Mouse (Mus musculus) midbrain, embryonic 12.5 days (tissue): ENCODE results near the gene Mta1. TPM values are rescaled to one million over a fixed set of nuclear protein-coding genes. Genes with fewer than 3 reads are reported as not detected.

Experiments used
- ATAC-seq: fragments of 200-750 bp; cut with Nextera tagmentation; 2 replicates; pipeline ENCODE4 v1.8.0; 2017; ENCODE audit warnings: low read depth, moderate TSS enrichment, moderate library complexity; ENCODE audit not compliant: low FRiP score
- H3K27ac ChIP-seq: fragments of 300-500 bp; sonication (generic); replicated peaks from 2 replicates; pipeline ENCODE4 v1.5.1; 2016; ENCODE audit warnings: mild to moderate bottlenecking
- H3K27me3 ChIP-seq: fragments of 300-500 bp; sonication (generic); 2 replicates; pipeline ENCODE4 v1.6.1; 2016; ENCODE audit warnings: mild to moderate bottlenecking
- H3K36me3 ChIP-seq: fragments of 300-500 bp; sonication (generic); 2 replicates; pipeline ENCODE4 v1.6.1; 2016
- H3K4me1 ChIP-seq: fragments of 300-500 bp; sonication (generic); 2 replicates; pipeline ENCODE4 v1.6.1; 2016
- H3K4me2 ChIP-seq: fragments of 300-500 bp; sonication (generic); replicated peaks from 2 replicates; pipeline ENCODE4 v1.6.1; 2016; ENCODE audit warnings: mild to moderate bottlenecking, moderate library complexity
- H3K4me3 ChIP-seq: fragments of 300-500 bp; sonication (generic); 2 replicates; pipeline ENCODE4 v1.5.1; 2016; ENCODE audit warnings: mild to moderate bottlenecking
- H3K9ac ChIP-seq: fragments of 300-500 bp; sonication (generic); replicated peaks from 2 replicates; pipeline ENCODE4 v1.6.1; 2016; ENCODE audit warnings: mild to moderate bottlenecking, moderate library complexity
- H3K9me3 ChIP-seq: fragments of 300-500 bp; sonication (generic); 2 replicates; pipeline ENCODE4 v1.6.1; 2016; ENCODE audit warnings: mild to moderate bottlenecking
- WGBS: fragments of 180-500 bp; shearing (Covaris S2); methylation state at CpG from one replicate; pipeline ENCODE4 v1.1.7; 2016; 5-methylcytosine and 5-hydroxymethylcytosine counted together
- microRNA-seq: library from miRNA; unstranded; fragments of <30 nt; microRNA quantifications from one replicate; pipeline ENCODE4, GENCODE M21; 2017
- polyA plus RNA-seq: library from polyadenylated mRNA; unstranded; fragments of >200 nt; fragmentation: Nextera tagmentation; extraction: Ambion mirVana; gene quantifications from 2 replicates; pipeline ENCODE4 v1.2.1, GENCODE M21; 2016

Gene Mta1
- polyA plus RNA-seq, 1 experiment from 2014 or later = 20.4 TPM

DNA sequence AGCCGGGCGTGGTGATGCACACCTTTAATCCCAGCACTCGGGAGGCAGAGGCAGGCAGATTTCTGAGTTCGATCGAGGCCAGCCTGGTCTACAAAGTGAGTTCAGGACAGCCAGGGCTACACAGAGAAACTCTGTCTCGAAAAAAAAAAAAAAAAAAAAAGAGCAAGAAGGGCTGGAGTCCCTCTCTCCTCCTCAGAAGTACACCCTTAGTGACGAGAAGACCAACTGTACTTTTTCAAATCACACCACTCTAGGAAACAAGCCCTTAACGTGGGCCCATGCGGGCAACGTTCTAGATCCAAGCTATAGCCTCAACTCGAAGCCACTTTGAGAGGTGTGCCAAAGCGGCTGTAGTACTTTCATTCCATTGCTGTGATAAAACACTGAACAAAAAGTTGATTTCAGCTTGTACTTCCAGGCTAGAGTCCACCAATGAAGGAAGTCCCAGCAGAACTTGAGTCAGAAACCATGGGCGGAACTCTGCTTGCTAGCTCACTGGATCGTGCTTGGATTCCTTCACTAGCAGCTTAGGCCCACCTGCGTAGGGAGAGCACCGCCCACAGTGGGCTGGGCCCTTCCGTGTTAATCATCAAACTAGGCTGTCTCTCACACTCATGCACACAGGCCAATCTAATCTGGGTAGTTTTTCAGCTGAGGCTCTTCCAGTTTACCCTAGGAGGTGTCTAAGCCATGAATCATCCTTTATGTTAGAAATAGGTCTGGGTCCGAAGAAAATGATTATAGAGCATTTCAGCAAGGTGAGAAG lies 79.1 kb downstream of the Mta1 start:
- Histone ChIP-seq H3K9me3 (no peaks in the 10 kb centered on the region), H3K9ac (no peak overlapping the region), H3K4me3 (no peak overlapping the region), H3K4me1 (no peaks in the 10 kb centered on the region), H3K36me3 (no peaks in the 10 kb centered on the region), H3K4me2 (no peak overlapping the region), H3K27ac (no peak overlapping the region), H3K27me3 (no peaks in the 10 kb centered on the region)
- no peak for ATAC-seq
- 92% methylated on average over 18 of the region's 18 CpGs for WGBS

DNA sequence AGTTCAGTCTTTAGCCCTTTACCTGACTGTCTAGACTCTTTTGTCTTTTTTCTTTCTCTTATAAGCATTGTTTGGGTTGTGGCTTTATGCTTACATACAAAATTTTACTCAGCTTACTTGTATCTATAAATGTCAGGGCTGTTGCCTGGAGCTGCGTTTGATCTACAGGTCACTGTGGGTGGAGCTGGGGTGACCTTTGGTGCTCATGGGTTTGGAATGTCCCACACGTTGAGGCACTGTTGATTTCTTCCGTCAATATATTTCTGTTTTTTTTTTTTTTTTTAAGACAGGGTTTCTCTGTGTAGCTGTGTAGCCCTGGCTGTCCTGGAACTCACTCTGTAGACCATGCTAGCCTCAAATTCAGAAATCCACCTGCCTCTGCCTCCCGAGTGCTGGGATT lies 82.9 kb downstream of the Mta1 start:
- no peaks in the 10 kb centered on the region for H3K9me3 ChIP-seq
- no peaks in the 10 kb centered on the region for H3K36me3 ChIP-seq
- H3K4me1 ChIP-seq = peaks cover under 1% of the 10 kb centered on the region; the same call in 1 of the 2 replicates
- no peak for ATAC-seq
- H3K4me3 ChIP-seq = no peak overlapping the region
- 71% methylated on average over 4 of the region's 4 CpGs for WGBS
- no peak overlapping the region for H3K9ac ChIP-seq
- H3K27ac ChIP-seq = no peak overlapping the region
- no peak overlapping the region for H3K4me2 ChIP-seq
- H3K27me3 ChIP-seq = peaks cover 11% of the 10 kb centered on the region

DNA sequence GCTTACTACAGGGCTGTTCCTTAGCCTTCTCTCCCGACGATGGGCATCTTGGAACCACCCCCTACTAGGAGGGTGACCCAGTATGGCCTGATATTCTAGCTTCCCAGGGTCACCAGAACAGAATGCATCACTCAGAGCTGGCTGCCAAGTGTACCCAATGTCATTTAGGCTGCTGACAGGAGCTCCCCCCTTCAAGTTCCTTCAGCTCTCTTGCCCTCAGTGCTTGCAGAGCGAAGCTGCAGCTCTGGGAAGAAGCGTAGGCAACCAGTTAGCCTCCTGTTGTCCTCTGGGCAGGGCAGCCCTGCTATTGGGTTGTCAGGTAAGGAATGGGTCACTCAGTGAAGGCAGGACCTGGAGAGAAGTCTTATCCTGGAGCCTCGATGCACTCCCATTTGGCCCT lies 86.9 kb downstream of the Mta1 start:
- Histone ChIP-seq H3K9ac (no peak overlapping the region), H3K36me3 (peaks cover 18% of the 10 kb centered on the region), H3K4me2 (peak overlapping the region; percentile 85; the same call in 1 of the 2 replicates), H3K4me3 (no peak overlapping the region), H3K4me1 (peaks cover 24% of the 10 kb centered on the region), H3K27me3 (peaks cover 18% of the 10 kb centered on the region), H3K27ac (no peak overlapping the region), H3K9me3 (no peaks in the 10 kb centered on the region)
- WGBS = 66% methylated on average over 5 of the region's 5 CpGs
- no peak; the same call in 1 of the 2 replicates for ATAC-seq

DNA sequence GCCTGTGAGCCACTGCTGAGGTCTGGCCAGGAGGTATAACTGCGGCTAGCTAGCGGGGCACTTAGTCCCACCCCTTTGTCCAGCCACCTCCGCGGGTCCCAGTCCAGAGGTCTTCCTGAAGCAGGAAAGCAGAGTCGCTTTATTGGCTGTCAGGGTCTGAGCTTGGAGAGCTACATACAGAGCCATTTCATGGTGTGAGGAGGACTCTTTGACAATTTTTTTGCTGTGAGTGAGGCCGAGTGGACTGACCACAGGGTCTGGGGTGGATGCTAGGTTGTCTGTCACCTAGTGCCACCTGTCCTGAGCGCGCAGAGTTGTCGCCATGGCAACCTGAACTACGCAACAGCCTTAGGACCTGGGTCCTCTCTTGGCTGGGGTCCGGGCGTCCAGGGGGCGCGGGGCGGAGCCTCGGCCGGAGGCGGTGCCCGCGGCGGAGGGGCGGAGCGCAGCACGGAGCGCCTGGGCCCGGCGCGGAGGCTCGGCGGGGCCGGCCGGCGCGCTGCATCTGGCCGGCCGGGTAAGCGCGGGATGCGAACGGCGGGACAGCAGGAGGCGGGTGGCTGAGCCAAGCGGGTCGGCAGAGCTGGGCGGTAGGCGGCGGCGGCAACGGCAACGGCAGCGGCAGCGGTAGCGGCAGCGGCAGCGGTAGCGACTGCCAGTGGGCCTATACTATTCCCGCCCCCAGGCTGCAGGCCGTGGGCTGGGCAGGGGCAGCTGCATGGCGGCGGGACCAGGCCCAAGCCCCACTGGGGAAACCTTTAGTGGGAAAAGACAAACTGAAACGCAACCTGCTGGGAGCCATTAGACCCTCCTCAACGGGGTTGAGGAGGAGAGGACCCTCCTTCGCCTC lies 87.6 kb downstream of the Mta1 start, which contains the start of gene Tmem121:
Gene Tmem121 (plus strand): TSS at position 489 of the 850 bp plus-strand sequence.
- Histone ChIP-seq H3K27me3 (peaks cover 18% of the 10 kb centered on the region), H3K4me1 (peaks cover 24% of the 10 kb centered on the region), H3K36me3 (peaks cover 25% of the 10 kb centered on the region), H3K9ac (peak within 1 kb of the TSS; percentile 80), H3K9me3 (no peaks in the 10 kb centered on the region), H3K27ac (peak within 1 kb of the TSS; percentile 11), H3K4me3 (peak within 1 kb of the TSS; percentile 68), H3K4me2 (peak within 1 kb of the TSS; percentile 85)
- ATAC-seq = peak; percentile 76
- WGBS = 1% methylated on average over 61 of the region's 63 CpGs

DNA sequence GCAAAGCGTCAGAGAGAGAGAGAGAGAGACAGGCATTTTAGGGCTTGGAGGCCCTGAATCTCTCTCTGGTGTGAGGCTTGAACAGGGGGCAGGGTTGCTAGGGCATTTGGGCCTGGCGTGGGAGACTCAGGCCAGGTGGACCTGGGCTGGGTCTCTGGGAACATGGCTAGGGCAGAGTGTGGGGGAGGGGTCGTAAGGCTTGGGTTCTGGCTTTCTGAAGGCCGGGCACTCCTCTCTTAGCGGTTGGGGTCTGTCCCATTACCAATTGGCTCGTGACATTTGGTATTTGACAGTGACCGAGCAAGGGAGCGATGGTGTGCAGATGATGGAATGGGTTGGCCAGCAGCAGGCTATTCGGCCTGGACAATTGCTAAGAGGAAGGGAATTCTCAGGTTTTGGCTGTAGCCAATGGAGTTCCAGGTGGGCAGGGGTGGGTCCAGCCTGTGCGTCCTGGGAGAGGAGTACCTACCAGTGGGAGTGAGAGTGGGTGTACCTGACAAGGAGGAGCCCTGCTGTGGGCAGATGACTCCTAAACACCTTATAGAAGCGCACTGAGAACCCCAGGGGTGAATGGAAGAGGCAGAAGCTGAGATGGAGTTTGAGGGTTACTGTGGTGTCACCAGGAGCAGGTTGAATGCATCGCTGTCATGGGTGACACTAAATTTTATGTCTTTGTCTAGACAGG lies 88.4 kb downstream of the Mta1 start:
- H3K9ac ChIP-seq = peak overlapping the region; percentile 80
- peaks cover 18% of the 10 kb centered on the region for H3K27me3 ChIP-seq
- peaks cover 29% of the 10 kb centered on the region for H3K36me3 ChIP-seq
- peak overlapping the region; percentile 85 for H3K4me2 ChIP-seq
- H3K27ac ChIP-seq = no peak overlapping the region
- H3K4me1 ChIP-seq = peaks cover 24% of the 10 kb centered on the region
- H3K9me3 ChIP-seq = no peaks in the 10 kb centered on the region
- ATAC-seq = peak; percentile 13
- 36% methylated on average over 12 of the region's 12 CpGs for WGBS
- H3K4me3 ChIP-seq = peak overlapping the region; percentile 68

Small RNAs within 50 kb of the gene (microRNA-seq; reads per million reads assigned to microRNA genes)
- not detected for gene Gm44471

Other genes with a start within 250 kb of the Mta1 start
- not detected in 2 replicates for gene Gpr132, start 230.1 kb upstream of the Mta1 start, polyA plus RNA-seq
- gene Jag2, start 168.5 kb upstream of the Mta1 start, polyA plus RNA-seq = 5.8 and 7.5 TPM in 2 replicates
- gene Nudt14, start 156.2 kb upstream of the Mta1 start, polyA plus RNA-seq = 52.9 and 56.6 TPM in 2 replicates
- gene Btbd6, start 121.8 kb upstream of the Mta1 start, polyA plus RNA-seq = 26.8 and 28.6 TPM in 2 replicates
- gene Brf1, start 97.6 kb upstream of the Mta1 start, polyA plus RNA-seq = 75.9 and 76.2 TPM in 2 replicates
- 27.1 and 29.9 TPM in 2 replicates for gene Pacs2, start 83.8 kb upstream of the Mta1 start, polyA plus RNA-seq
- not detected in 2 replicates for gene Tex22, start 23.8 kb upstream of the Mta1 start, polyA plus RNA-seq
- 257 and 284 TPM in 2 replicates for gene Crip2, start 42.0 kb downstream of the Mta1 start, polyA plus RNA-seq
- 70.4 and 86.3 TPM in 2 replicates for gene Crip1, start 48.0 kb downstream of the Mta1 start, polyA plus RNA-seq
- 43.5 and 44.3 TPM in 2 replicates for gene Tedc1, start 58.1 kb downstream of the Mta1 start, polyA plus RNA-seq
- gene Tmem121, start 87.7 kb downstream of the Mta1 start, polyA plus RNA-seq = 25.1 and 25.3 TPM in 2 replicates